Mouse (Mus musculus): ENCODE measurements at regions not wholly inside any gene's neighbourhood (a gene's known extent, or its start where the extent isn't known, plus 50 kb on each side); places are given as distances from the start of the nearest gene placed in this dataset.

GRCm38 (mm10) chr3:102674068-102674467 lies 60.3 kb upstream of the Tspan2 start:
- TF ChIP-seq POLR2A (IDR thresholded peaks at IDR 0.05; ENCODE audit: low read depth, low read length): no peak
- no peak for TF ChIP-seq CTCF (conservative IDR thresholded peaks at IDR 0.05; ENCODE audit: insufficient read depth, insufficient read length, low read depth, low read length)

Measured in kidney, adult 2 months (tissue).